Mouse (Mus musculus) midbrain, embryonic 12.5 days (tissue): ENCODE data around the gene Vav2. TPM values are rescaled to one million over a fixed set of nuclear protein-coding genes. Genes with fewer than 3 reads are reported as not detected.

ENCODE experiments used
- ATAC-seq: fragments of 200-750 bp; cut with Nextera tagmentation; 2 replicates; pipeline ENCODE4 v1.8.0; 2017; ENCODE audit warnings: low read depth, moderate TSS enrichment, moderate library complexity; ENCODE audit not compliant: low FRiP score
- H3K27ac ChIP-seq: fragments of 300-500 bp; sonication (generic); replicated peaks from 2 replicates; pipeline ENCODE4 v1.5.1; 2016; ENCODE audit warnings: mild to moderate bottlenecking
- H3K27me3 ChIP-seq: fragments of 300-500 bp; sonication (generic); 2 replicates; pipeline ENCODE4 v1.6.1; 2016; ENCODE audit warnings: mild to moderate bottlenecking
- H3K36me3 ChIP-seq: fragments of 300-500 bp; sonication (generic); 2 replicates; pipeline ENCODE4 v1.6.1; 2016
- H3K4me1 ChIP-seq: fragments of 300-500 bp; sonication (generic); 2 replicates; pipeline ENCODE4 v1.6.1; 2016
- H3K4me2 ChIP-seq: fragments of 300-500 bp; sonication (generic); replicated peaks from 2 replicates; pipeline ENCODE4 v1.6.1; 2016; ENCODE audit warnings: mild to moderate bottlenecking, moderate library complexity
- H3K4me3 ChIP-seq: fragments of 300-500 bp; sonication (generic); 2 replicates; pipeline ENCODE4 v1.5.1; 2016; ENCODE audit warnings: mild to moderate bottlenecking
- H3K9ac ChIP-seq: fragments of 300-500 bp; sonication (generic); replicated peaks from 2 replicates; pipeline ENCODE4 v1.6.1; 2016; ENCODE audit warnings: mild to moderate bottlenecking, moderate library complexity
- H3K9me3 ChIP-seq: fragments of 300-500 bp; sonication (generic); 2 replicates; pipeline ENCODE4 v1.6.1; 2016; ENCODE audit warnings: mild to moderate bottlenecking
- WGBS: fragments of 180-500 bp; shearing (Covaris S2); methylation state at CpG from one replicate; pipeline ENCODE4 v1.1.7; 2016; 5-methylcytosine and 5-hydroxymethylcytosine counted together
- polyA plus RNA-seq: library from polyadenylated mRNA; unstranded; fragments of >200 nt; fragmentation: Nextera tagmentation; extraction: Ambion mirVana; gene quantifications from 2 replicates; pipeline ENCODE4 v1.2.1, GENCODE M21; 2016

Gene Vav2
- polyA plus RNA-seq, 1 experiment from 2014 or later: 24.1 TPM

DNA sequence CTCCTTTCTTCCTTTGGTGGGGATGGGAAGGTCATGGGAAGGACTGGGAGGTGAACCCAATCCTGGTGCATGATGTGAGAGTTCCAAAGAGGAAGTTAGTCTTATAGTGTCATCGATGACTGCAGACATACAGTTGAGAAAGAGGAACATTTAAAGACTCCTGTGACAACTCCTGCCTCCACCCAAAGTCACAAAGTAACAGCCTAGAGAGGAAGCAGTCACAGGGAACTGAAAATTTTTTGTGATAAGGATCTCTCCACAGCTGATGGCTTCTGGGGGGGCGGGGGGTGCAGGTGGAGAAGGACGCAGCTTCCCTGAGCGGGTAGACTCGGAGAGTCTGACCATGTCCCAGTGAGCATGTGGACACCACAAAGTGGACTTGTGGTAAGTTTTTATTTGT, 76.5 kb downstream of the Vav2 start:
- Histone ChIP-seq H3K4me2 (no peak overlapping the region), H3K36me3 (peaks cover 22% of the 10 kb centered on the region), H3K9ac (no peak overlapping the region), H3K9me3 (0 out of 2 replicates have a peak, but pooled peaks cover 8% of the 10 kb centered on the region), H3K27ac (no peak overlapping the region), H3K4me1 (peaks cover 21% of the 10 kb centered on the region), H3K27me3 (no peaks in the 10 kb centered on the region), H3K4me3 (no peak overlapping the region)
- WGBS: 95% methylated on average over 5 of the region's 5 CpGs
- no peak for ATAC-seq

DNA sequence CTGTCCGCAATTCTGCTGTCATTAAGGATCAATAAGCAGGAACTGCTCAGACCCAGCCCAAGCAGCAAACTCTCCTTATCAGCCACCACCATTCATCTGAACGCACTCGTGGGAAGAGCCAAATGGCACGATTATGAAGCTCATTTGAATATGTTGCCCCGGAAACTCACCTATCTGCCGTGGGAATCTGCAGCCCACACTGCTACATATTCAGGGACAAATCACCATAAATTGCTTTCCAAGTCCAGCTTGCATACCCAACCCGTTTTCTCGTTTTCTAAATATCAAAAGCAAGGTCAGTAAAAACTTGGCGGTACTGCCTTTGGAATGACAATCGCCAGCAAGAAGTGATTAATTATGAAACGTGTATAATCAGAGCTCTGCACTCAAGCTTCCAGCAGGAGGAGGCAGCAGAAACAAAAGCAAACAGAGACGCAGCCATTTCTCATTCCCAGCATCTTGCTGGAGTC, 82.8 kb downstream of the Vav2 start:
- 0 out of 2 replicates have a peak, but pooled peaks have one; percentile 23 for ATAC-seq
- Histone ChIP-seq H3K4me3 (no peak overlapping the region), H3K27ac (peak overlapping the region; percentile 79)

DNA sequence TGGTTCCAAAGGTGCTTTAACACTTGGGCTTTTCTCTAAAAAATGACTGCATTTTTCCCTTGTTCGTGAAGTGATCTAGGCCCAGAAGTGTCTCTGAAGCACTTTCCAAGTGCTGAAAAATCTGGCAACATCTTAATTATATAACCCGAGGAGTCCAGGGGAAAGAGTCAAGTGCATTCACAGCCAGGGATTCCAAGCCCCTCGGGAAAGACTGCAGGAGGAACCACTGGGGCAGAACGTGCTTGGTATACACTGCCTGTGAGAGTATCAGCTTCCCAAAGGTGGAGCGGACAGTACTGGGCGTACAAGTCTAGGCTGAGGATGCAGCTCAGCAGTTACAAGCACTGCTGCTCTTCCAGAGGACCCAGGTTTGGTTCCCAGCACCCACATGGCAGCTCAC, 86.2 kb downstream of the Vav2 start:
- Histone ChIP-seq H3K9me3 (no peaks in the 10 kb centered on the region), H3K27ac (no peak overlapping the region), H3K36me3 (no peaks in the 10 kb centered on the region), H3K4me3 (no peak overlapping the region), H3K4me2 (no peak overlapping the region), H3K27me3 (no peaks in the 10 kb centered on the region), H3K4me1 (peaks cover 45% of the 10 kb centered on the region), H3K9ac (no peak overlapping the region)
- ATAC-seq: no peak
- 73% methylated on average over 6 of the region's 6 CpGs for WGBS

More for the DNA sequence above, 82.8 kb downstream of the Vav2 start:
- Histone ChIP-seq H3K27me3 (no peaks in the 10 kb centered on the region), H3K4me1 (peaks cover 30% of the 10 kb centered on the region), H3K9me3 (no peaks in the 10 kb centered on the region), H3K4me2 (peak overlapping the region; percentile 25), H3K36me3 (no peaks in the 10 kb centered on the region), H3K9ac (no peak overlapping the region)
- 36% methylated on average over 12 of the region's 12 CpGs for WGBS

DNA sequence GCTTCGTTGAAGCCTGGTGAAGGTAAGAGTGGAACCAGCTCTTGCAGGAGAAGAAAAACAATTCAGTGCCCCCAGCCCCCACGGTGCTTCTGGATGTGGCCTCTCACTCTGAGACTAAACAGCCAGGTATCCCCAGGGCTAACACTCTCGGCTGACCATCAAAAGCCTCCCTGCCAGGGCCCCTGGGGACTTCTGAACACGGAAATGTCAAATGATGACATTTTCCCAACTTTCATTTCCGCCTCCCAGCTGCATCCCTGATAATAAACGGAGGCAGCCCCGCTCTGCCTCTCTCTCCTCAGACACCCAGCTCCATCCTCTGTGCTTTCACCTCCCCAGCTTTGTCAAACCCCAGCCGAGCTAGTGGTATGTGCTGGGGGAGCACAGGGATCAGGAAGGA, 87.8 kb downstream of the Vav2 start:
- Histone ChIP-seq H3K4me3 (no peak overlapping the region), H3K9me3 (no peaks in the 10 kb centered on the region), H3K27ac (peak overlapping the region; percentile 35; the same call in 1 of the 2 replicates), H3K4me1 (peaks cover 37% of the 10 kb centered on the region), H3K36me3 (0 out of 2 replicates have a peak, but pooled peaks cover 2% of the 10 kb centered on the region), H3K9ac (no peak overlapping the region), H3K4me2 (no peak overlapping the region), H3K27me3 (no peaks in the 10 kb centered on the region)
- WGBS: 69% methylated on average over 8 of the region's 8 CpGs
- no peak for ATAC-seq

- H3K4me1 ChIP-seq: peaks cover 30% of the 10 kb centered on the region; the same call in 1 of the 2 replicates
- ATAC-seq: no peak
These were observed 89.6 kb downstream of the Vav2 start for GRCm38 (mm10) chr2:27337261-27337660.

DNA sequence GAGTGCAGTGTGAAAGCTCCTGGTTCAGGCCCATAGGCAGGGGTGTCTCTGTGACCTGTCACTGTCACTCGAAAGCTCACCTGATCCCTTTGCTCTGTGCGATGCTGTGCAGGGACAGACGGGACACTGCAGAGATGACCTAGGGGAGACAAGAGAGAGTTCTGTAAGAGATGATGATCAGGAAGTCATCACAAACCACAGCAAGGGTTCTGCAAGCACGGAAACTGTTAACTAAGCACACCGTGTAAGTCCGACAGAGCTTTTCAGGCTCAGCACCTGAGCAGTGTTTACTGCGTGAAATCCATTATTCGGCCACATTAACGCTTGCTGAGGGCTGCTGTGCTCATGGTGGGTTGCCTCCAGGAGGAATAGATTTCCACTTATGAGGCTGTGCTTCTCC, 90.2 kb downstream of the Vav2 start:
- no peak overlapping the region for H3K27ac ChIP-seq
- no peak overlapping the region for H3K9ac ChIP-seq
- ATAC-seq: no peak
- no peaks in the 10 kb centered on the region for H3K9me3 ChIP-seq
- H3K27me3 ChIP-seq: no peaks in the 10 kb centered on the region
- H3K4me2 ChIP-seq: no peak overlapping the region
- 79% methylated on average over 9 of the region's 9 CpGs for WGBS
- no peak overlapping the region for H3K4me3 ChIP-seq
- H3K36me3 ChIP-seq: 0 out of 2 replicates have a peak, but pooled peaks cover 2% of the 10 kb centered on the region
- peaks cover 30% of the 10 kb centered on the region; the same call in 1 of the 2 replicates for H3K4me1 ChIP-seq

More at GRCm38 (mm10) chr2:27337261-27337660, 89.6 kb downstream of the Vav2 start:
- Histone ChIP-seq H3K9me3 (no peaks in the 10 kb centered on the region), H3K27ac (no peak overlapping the region), H3K9ac (no peak overlapping the region), H3K27me3 (no peaks in the 10 kb centered on the region), H3K36me3 (0 out of 2 replicates have a peak, but pooled peaks cover 2% of the 10 kb centered on the region), H3K4me2 (no peak overlapping the region), H3K4me3 (no peak overlapping the region)
- 61% methylated on average over 6 of the region's 6 CpGs for WGBS

DNA sequence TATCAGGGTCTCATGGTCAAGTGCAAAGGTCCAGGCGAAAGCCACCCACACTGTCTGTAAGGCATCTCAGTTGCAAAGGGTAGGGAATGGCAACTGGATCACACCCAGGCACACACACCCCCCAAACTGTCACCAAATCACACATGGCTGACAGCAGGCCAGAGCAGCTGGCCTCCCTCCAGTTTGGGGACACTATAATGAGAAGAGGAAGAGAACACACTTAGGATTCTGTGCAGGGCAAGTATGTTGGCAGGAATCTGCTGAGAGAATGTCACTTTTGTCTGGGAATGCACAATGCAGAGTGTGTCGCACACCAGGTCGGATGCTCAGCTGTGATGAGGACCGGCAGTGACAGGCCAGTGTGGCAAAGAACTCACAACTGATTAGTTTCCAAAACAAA, 92.0 kb downstream of the Vav2 start:
- H3K27ac ChIP-seq: no peak overlapping the region
- 89% methylated on average over 4 of the region's 4 CpGs for WGBS
- H3K27me3 ChIP-seq: no peaks in the 10 kb centered on the region
- H3K4me3 ChIP-seq: no peak overlapping the region
- no peaks in the 10 kb centered on the region for H3K9me3 ChIP-seq
- H3K4me1 ChIP-seq: peaks cover 37% of the 10 kb centered on the region
- no peak overlapping the region for H3K9ac ChIP-seq
- 0 out of 2 replicates have a peak, but pooled peaks cover 2% of the 10 kb centered on the region for H3K36me3 ChIP-seq
- no peak overlapping the region for H3K4me2 ChIP-seq
- no peak for ATAC-seq

DNA sequence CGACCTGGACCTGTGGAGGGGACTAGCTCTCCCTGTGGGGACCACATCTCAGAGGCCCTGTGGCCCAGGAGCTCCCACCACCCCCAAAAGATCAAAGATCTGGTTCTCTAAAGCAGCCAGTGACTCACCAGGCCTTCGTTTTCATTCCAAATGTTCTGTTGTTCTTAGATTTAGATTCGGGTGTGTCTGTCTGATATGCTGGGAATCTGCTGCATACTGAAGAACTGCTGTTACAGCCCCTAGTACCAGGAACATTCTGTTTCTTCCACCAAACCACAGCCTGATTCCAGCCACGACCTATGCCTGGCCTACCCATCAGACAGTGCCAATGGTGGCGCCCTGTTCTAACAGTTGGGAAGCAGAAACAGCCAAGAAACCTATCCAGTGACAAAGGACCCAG, 95.3 kb downstream of the Vav2 start:
- WGBS: 87% methylated on average over 5 of the region's 5 CpGs
- no peak for ATAC-seq
- H3K4me1 ChIP-seq: peaks cover 26% of the 10 kb centered on the region
- H3K36me3 ChIP-seq: 0 out of 2 replicates have a peak, but pooled peaks cover 2% of the 10 kb centered on the region
- no peaks in the 10 kb centered on the region for H3K27me3 ChIP-seq
- no peak overlapping the region for H3K4me3 ChIP-seq
- H3K4me2 ChIP-seq: no peak overlapping the region
- H3K27ac ChIP-seq: peak overlapping the region; percentile 16; the same call in 1 of the 2 replicates
- H3K9me3 ChIP-seq: no peaks in the 10 kb centered on the region
- no peak overlapping the region for H3K9ac ChIP-seq

DNA sequence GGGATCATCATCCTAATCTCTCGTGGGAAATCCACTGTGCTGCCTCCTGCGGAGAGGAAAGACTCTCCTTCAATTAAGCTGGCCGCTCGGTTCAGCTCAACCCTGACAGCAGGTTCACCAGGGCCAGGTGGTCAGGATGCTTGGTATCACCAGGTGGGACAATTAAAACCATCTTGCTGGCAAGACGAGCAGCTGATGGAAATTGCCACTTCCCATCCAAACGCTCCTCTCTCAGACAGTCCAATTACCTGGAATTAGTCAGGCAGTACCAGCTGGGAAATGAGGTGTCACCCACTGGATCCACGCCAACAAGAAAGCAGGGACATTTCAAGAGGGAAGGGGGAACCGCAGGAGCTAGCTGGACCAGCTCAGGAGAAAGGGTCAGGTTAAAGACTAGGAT, 96.4 kb downstream of the Vav2 start:
- 0 out of 2 replicates have a peak overlapping the region, but pooled peaks have one; percentile 3 for H3K27ac ChIP-seq
- H3K4me1 ChIP-seq: peaks cover 36% of the 10 kb centered on the region
- no peak overlapping the region for H3K4me3 ChIP-seq
- no peaks in the 10 kb centered on the region for H3K27me3 ChIP-seq
- no peak for ATAC-seq
- H3K36me3 ChIP-seq: 0 out of 2 replicates have a peak, but pooled peaks cover 2% of the 10 kb centered on the region
- no peak overlapping the region for H3K9ac ChIP-seq
- WGBS: 58% methylated on average over 8 of the region's 8 CpGs
- no peak overlapping the region for H3K4me2 ChIP-seq
- H3K9me3 ChIP-seq: no peaks in the 10 kb centered on the region

GRCm38 (mm10) chr2:27329386-27330060, 97.3 kb downstream of the Vav2 start:
- H3K4me3 ChIP-seq: no peak overlapping the region
- no peak overlapping the region for H3K9ac ChIP-seq
- H3K4me1 ChIP-seq: peaks cover 40% of the 10 kb centered on the region
- no peaks in the 10 kb centered on the region for H3K36me3 ChIP-seq
- no peaks in the 10 kb centered on the region for H3K9me3 ChIP-seq
- H3K4me2 ChIP-seq: no peak overlapping the region
- 0 out of 2 replicates have a peak overlapping the region, but pooled peaks have one; percentile 3 for H3K27ac ChIP-seq
- no peaks in the 10 kb centered on the region for H3K27me3 ChIP-seq
- no peak for ATAC-seq
- WGBS: 96% methylated on average over 10 of the region's 10 CpGs

- Histone ChIP-seq H3K4me2 (no peak overlapping the region), H3K27ac (no peak overlapping the region), H3K9me3 (no peaks in the 10 kb centered on the region), H3K36me3 (no peaks in the 10 kb centered on the region), H3K27me3 (no peaks in the 10 kb centered on the region), H3K9ac (no peak overlapping the region), H3K4me1 (peaks cover 46% of the 10 kb centered on the region), H3K4me3 (no peak overlapping the region)
- no peak for ATAC-seq
These were observed 98.2 kb downstream of the Vav2 start for GRCm38 (mm10) chr2:27328613-27329041.

GRCm38 (mm10) chr2:27327886-27328285, 98.9 kb downstream of the Vav2 start:
- WGBS: 58% methylated on average over 4 of the region's 4 CpGs
- H3K9ac ChIP-seq: no peak overlapping the region
- H3K36me3 ChIP-seq: no peaks in the 10 kb centered on the region
- no peak for ATAC-seq
- no peak overlapping the region for H3K4me3 ChIP-seq
- no peak overlapping the region for H3K4me2 ChIP-seq
- no peak overlapping the region for H3K27ac ChIP-seq
- H3K27me3 ChIP-seq: no peaks in the 10 kb centered on the region
- H3K4me1 ChIP-seq: peaks cover 49% of the 10 kb centered on the region
- no peaks in the 10 kb centered on the region for H3K9me3 ChIP-seq
